In the genomic region with DNA sequence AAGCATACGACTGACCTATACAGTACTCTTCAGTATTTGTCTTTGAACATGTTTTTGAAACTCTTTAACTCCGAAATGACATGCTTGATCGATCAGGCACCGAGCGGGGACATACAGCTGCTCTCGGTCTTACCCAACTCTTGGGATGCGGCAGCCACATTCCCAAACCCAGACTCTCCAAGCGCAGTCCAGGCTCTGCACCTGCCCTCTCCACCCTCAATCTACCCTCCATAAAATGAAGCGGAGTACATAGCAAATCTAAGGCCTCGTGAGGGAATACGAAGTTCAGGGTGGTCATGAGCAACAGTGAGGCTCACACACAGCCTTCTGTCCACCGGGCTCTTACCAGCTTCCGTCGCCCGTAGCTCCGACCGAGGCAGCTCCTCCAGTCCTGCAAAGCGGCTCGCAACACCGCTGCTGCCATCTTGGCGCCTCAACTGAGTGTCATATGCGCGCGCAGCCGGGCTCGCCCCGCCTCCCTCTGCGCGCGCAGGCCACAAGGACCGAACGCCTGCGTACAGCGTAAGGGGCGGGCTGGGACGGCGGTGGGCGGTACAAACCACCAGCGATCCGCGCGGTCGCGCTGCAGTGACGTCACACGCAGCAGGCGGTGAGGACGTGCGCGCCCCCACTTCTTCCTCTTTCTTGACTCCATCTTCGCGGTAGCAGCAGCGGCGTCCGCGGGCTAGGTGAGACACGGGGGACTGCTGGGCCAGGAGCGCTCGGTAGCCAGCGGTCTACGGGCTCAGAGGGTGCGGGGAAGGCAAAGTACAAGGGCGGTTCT, we compare ENCODE assay signal across 8 mouse cellular contexts. TPM values are rescaled to one million over a fixed set of nuclear protein-coding genes. Genes with fewer than 3 reads are reported as not detected.
A peak's percentile ranks its signal among the peaks of the same experiment; 100 is the strongest.
DNase-seq lines count a peak whose midpoint lies in the region; ATAC-seq lines count a peak whose summit lies in the region.

A gene (minus strand): TSS at position 473 of the 784 bp plus-strand sequence.
A gene (plus strand): TSS at position 532 of the 784 bp plus-strand sequence.

- peak within 1 kb of the TSS; percentile 90 for H3K9ac ChIP-seq in intestine, embryonic 14.5 days (ENCODE audit: low read length)

- WGBS in intestine, embryonic 14.5 days: under 1% methylated on average over 63 of the region's 63 CpGs

- no peaks in the 10 kb centered on the region for H3K27me3 ChIP-seq in intestine, embryonic 14.5 days (replicated peaks; ENCODE audit: control insufficient read depth, insufficient read depth, low read length)

- no peaks in the 10 kb centered on the region for H3K9me3 ChIP-seq in intestine, embryonic 14.5 days (ENCODE audit: control insufficient read depth, low read length)

- peak within 1 kb of the TSS; percentile 94 for H3K4me2 ChIP-seq in intestine, embryonic 14.5 days (ENCODE audit: low read length)

- peaks cover 56% of the 10 kb centered on the region for H3K36me3 ChIP-seq in intestine, embryonic 14.5 days (ENCODE audit: control insufficient read depth, insufficient read depth, low read length)

- intact Hi-C loops in left cerebral cortex, postnatal 14 days (cut with DNase I): loop anchor here (1.0 kb wide), 1 partner anchor 10 kb away; no protein-coding TSS in a partner anchor

- DNase-seq in adrenal gland, adult (ENCODE audit: inconsistent age in 2 of 2, low spot score in 1 of 2): peak; percentile 99 to 100
- peak; percentile 98 for DNase-seq in embryo, embryonic 10.5 days (ENCODE audit: low spot score)
- peak; percentile 98 for DNase-seq in gastrocnemius, postnatal 25 days
- DNase-seq in intestine, embryonic 14.5 days (ENCODE audit: low spot score): peak; percentile 97
- peak; percentile 99 to 100 for DNase-seq in left cerebral cortex, postnatal 14 days (ENCODE audit: low spot score in 2 of 2)
- peak; percentile 99 for DNase-seq in mesoderm, embryonic 11.5 days (ENCODE audit: low read depth, low spot score)
- DNase-seq in right cerebral cortex, postnatal 36 days (ENCODE audit: low spot score in 2 of 2): peak; percentile 99
- DNase-seq in yolk sac, embryonic 10.5 days (ENCODE audit: low spot score): peak; percentile 97

- H3K4me3 ChIP-seq in intestine, embryonic 14.5 days (ENCODE audit: low read depth, low read length): peak within 1 kb of the TSS; percentile 92

- H3K27ac ChIP-seq in intestine, embryonic 14.5 days (ENCODE audit: low read depth): peak within 1 kb of the TSS; percentile 74

- peak; percentile 80 for ATAC-seq in intestine, embryonic 14.5 days (replicated peaks; ENCODE audit: low FRiP score, low TSS enrichment, low read depth)

- H3K4me1 ChIP-seq in intestine, embryonic 14.5 days (replicated peaks; ENCODE audit: control insufficient read depth, insufficient read depth, low read length): peaks cover 24% of the 10 kb centered on the region

RNA-seq across cellular contexts. Expression of the first gene that starts in this region (rescaled TPM):
- total RNA-seq in gastrocnemius, postnatal 25 days (2021): 10 to 100 TPM; 27.2 to 29.2 TPM
- 82.1 and 82.5 TPM in 2 replicates for polyA plus RNA-seq in intestine, embryonic 14.5 days (2014; fragmentation: Nextera tagmentation; extraction: Ambion mirVana)
- total RNA-seq in left cerebral cortex, postnatal 14 days (2021): 10 to 100 TPM; 49.8 to 54.3 TPM

RNA-seq across cellular contexts. Expression of the second gene that starts in this region (rescaled TPM):
- 100 to 1,000 TPM; 317 to 352 TPM for total RNA-seq in gastrocnemius, postnatal 25 days (2021)
- 1,017 and 1,054 TPM in 2 replicates for polyA plus RNA-seq in intestine, embryonic 14.5 days (2014; fragmentation: Nextera tagmentation; extraction: Ambion mirVana)
- 100 to 1,000 TPM; 597 to 658 TPM for total RNA-seq in left cerebral cortex, postnatal 14 days (2021)

Comparison
In these comparisons a context has a peak if more than half of its experiments do, and no peak if none do; other contexts are left out.
1. Peak in every context shown above with its lines: DNase-seq, ATAC-seq, H3K4me3 ChIP-seq and H3K27ac ChIP-seq.